Mouse (Mus musculus) forebrain, embryonic 10.5 days (tissue): ENCODE data around the gene Gabbr2. TPM values are rescaled to one million over a fixed set of nuclear protein-coding genes. Genes with fewer than 3 reads are reported as not detected.
A peak's percentile ranks its signal among the peaks of the same experiment; 100 is the strongest.

ENCODE experiments used
- DNase-seq: peaks from one replicate; pipeline ENCODE4 v3.0.0-alpha.2; 2017; ENCODE audit warnings: low spot score; ENCODE audit errors: extremely low spot score
- H3K27ac ChIP-seq: fragments of 300-500 bp; sonication (generic); 2 replicates; pipeline ENCODE4 v1.5.1; 2016; ENCODE audit warnings: mild to moderate bottlenecking
- H3K27me3 ChIP-seq: fragments of 300-500 bp; sonication (generic); 2 replicates; pipeline ENCODE4 v1.6.1; 2016; ENCODE audit warnings: mild to moderate bottlenecking; ENCODE audit not compliant: poor library complexity, severe bottlenecking
- H3K36me3 ChIP-seq: fragments of 300-500 bp; sonication (generic); replicated peaks from 2 replicates; pipeline ENCODE4 v1.6.1; 2016; ENCODE audit warnings: mild to moderate bottlenecking, moderate library complexity
- H3K4me1 ChIP-seq: fragments of 300-500 bp; sonication (generic); 2 replicates; pipeline ENCODE4 v1.6.1; 2016
- H3K4me3 ChIP-seq: fragments of 300-500 bp; sonication (generic); 2 replicates; pipeline ENCODE4 v1.5.1; 2016; ENCODE audit warnings: mild to moderate bottlenecking, moderate library complexity
- H3K9me3 ChIP-seq: fragments of 300-500 bp; sonication (generic); 2 replicates; pipeline ENCODE4 v1.6.1; 2016; ENCODE audit warnings: mild to moderate bottlenecking, moderate library complexity
- WGBS: fragments of 180-500 bp; shearing (Covaris S2); methylation state at CpG from one replicate; pipeline ENCODE4 v1.1.7; 2016; 5-methylcytosine and 5-hydroxymethylcytosine counted together
- polyA plus RNA-seq: library from polyadenylated mRNA; unstranded; fragments of >200 nt; fragmentation: Nextera tagmentation; extraction: Ambion mirVana; gene quantifications from 2 replicates; pipeline ENCODE4 v1.2.1, GENCODE M21; 2016

Gene Gabbr2
- polyA plus RNA-seq: 0.06 and 0.09 TPM in 2 replicates

DNA sequence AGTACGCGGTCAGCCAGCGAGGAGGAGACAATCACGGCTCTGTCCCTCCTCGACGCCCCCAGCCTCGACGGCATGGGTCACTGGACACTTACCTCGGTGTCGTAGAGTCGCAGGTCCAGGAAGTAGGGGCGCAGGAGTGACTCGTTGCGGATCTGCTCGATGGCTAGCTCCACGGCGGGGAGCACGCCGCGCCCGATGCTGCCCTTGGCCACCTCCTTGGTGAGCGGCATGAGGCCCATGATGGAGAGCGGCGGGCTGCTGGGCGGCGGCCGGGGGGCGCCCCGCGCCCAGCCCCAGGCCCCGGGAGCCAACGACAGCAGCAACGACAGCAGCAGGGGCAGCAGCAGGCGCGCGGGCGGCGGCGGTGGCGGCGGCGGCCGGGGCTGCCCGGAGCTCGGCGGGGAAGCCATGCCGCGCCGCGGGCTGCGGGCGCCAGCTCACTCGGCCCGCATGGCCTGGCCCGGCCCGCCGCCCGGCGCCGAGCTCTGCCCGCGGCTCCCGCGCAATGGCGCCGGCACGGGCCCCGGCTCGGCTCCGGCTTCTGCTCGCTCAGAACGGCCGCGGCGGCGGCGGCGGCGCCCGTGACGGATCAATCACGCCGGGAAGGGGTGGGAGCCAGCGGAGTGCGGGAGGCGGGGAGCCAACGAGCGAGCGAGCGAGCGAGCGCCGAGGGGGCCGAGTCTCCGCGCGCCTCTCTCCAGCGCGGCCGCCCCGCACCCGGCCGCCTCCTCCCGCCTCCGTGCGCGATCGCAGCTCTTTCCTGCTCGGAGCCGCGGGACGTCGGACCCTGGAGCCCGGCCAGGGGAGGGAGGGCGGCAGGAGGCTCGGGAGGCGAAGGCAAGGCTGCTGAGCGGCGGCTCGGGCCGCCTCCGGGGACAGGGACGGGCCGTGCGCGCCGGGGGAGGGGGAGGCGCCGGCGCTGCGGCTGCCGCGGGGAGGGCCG, at the start of gene Gabbr2:
Gene Gabbr2, minus strand, starts transcription at position 858 of the 943 bp plus-strand sequence.
- 4% methylated on average over 120 of the region's 134 CpGs for WGBS
- peak; percentile 21 for DNase-seq
- Histone ChIP-seq H3K27me3 (peaks cover 74% of the 10 kb centered on the region), H3K27ac (peak within 1 kb of the TSS; percentile 11; the same call in 1 of the 2 replicates), H3K4me1 (peaks cover 28% of the 10 kb centered on the region), H3K36me3 (no peaks in the 10 kb centered on the region), H3K9me3 (no peaks in the 10 kb centered on the region), H3K4me3 (peak within 1 kb of the TSS; percentile 67)

DNA sequence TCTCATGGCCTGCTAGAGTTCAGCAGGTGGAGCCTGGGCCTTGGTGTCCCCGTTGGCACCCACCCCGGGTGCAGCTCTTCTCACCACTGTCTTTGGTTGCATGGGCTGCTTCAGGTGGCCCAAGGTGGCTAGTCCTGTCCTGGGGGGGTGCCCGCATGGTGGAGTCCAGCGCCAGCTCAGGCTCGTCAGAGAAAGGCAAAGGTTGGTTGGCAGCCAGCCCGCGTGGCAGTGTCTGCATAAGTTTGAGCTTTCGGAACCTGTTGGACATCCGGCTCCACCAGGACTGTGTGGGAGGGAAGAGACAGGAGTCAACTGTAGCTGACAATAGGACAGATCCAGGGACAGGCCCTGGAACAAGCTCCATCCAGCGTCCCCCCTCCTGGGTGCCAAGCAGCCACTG, 47.9 kb upstream of the Gabbr2 start:
- Histone ChIP-seq H3K4me3 (no peak overlapping the region), H3K27ac (no peak overlapping the region), H3K4me1 (peaks cover 14% of the 10 kb centered on the region; the same call in 1 of the 2 replicates), H3K9me3 (no peaks in the 10 kb centered on the region), H3K27me3 (no peaks in the 10 kb centered on the region), H3K36me3 (peaks cover 29% of the 10 kb centered on the region)
- no peak for DNase-seq
- WGBS: 94% methylated on average over 10 of the region's 10 CpGs

DNA sequence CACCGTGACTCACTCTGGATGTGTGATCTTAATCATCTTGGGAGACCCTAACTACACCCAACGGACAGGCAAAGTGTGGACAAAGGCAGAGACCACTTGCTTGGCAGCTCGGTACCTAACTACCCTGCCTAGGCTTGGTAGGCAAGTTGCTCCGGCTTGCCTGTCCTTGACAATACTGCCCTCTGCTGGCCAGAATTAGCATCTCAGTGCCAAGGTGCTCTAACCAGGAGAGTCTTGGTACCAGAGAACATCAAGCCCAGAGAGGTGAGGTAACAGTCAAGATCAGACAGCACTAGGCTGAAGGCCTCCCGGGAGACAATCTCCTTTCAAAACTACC, 45.6 kb upstream of the Gabbr2 start:
- H3K36me3 ChIP-seq: peaks cover 29% of the 10 kb centered on the region
- 18% methylated on average over 5 of the region's 5 CpGs for WGBS
- H3K27ac ChIP-seq: no peak overlapping the region
- peaks cover 14% of the 10 kb centered on the region; the same call in 1 of the 2 replicates for H3K4me1 ChIP-seq
- H3K9me3 ChIP-seq: no peaks in the 10 kb centered on the region
- no peaks in the 10 kb centered on the region for H3K27me3 ChIP-seq
- DNase-seq: peak; percentile 81
- H3K4me3 ChIP-seq: no peak overlapping the region

DNA sequence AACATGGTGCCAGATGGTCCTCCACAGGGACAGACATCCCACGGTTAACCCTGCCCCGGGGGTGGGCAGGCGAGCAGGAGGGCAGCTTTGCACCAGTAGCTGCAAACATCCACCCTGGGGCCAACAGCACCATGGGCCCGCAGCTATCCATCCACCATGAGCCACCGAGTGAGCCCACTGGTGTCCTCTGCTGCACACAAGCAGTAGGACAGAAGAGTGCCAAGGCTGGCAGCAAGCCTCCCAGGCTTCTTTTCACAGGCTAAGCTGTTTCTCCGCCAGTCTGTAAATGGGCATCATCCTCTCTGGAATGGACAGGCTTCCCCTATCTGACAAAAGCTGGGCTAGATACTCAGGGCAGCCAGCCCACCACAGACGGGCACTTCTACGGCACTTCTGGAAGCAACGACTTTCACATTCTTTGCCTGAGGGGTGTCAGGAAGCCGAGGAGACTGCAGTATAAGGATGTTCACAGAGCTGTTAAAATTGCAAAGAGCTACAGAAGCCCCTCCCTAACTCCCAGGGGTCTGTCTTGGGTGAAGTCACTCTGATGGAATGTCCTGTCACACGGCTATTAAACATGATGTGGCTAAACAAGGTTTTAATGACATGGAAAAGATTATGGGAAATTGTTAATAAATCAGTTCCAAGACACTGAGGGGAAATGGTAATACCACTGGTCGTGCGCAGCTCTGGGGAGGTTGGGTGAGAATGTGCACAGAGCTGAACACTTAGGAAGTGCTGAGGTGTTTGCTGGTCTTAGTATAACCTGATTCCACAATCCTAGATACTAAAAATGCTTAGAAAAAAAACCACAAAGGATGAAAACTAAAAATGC, 45.0 kb upstream of the Gabbr2 start:
- 0 out of 2 replicates have a peak overlapping the region, but pooled peaks have one; percentile 8 for H3K27ac ChIP-seq
- no peaks in the 10 kb centered on the region for H3K9me3 ChIP-seq
- H3K4me1 ChIP-seq: peaks cover 14% of the 10 kb centered on the region; the same call in 1 of the 2 replicates
- no peaks in the 10 kb centered on the region for H3K27me3 ChIP-seq
- 73% methylated on average over 13 of the region's 13 CpGs for WGBS
- no peak overlapping the region for H3K4me3 ChIP-seq
- no peak for DNase-seq
- peaks cover 29% of the 10 kb centered on the region for H3K36me3 ChIP-seq

DNA sequence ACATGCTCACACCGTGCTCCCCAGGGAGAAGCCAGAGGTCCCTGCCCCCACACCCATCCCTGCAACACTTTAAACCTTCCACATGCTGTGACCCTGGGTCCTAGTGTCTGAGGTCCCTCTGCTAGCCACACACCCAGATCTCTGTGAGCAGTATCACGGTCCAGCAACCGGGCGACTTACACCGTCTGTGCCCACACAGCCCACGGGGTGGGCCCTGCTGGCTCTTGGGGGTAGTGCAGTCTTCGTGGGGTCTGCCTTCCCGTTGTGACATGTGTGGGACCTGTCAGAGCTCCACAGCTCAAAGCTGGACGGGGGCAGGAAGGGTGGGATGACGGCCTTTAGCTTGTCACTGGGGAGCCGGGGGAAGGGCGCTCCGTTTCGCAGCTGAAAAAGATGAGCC, 43.9 kb upstream of the Gabbr2 start:
- Histone ChIP-seq H3K4me3 (no peak overlapping the region), H3K27ac (no peak overlapping the region), H3K4me1 (peaks cover 17% of the 10 kb centered on the region), H3K36me3 (peaks cover 29% of the 10 kb centered on the region), H3K27me3 (no peaks in the 10 kb centered on the region), H3K9me3 (no peaks in the 10 kb centered on the region)
- no peak for DNase-seq
- WGBS: 72% methylated on average over 14 of the region's 14 CpGs

DNA sequence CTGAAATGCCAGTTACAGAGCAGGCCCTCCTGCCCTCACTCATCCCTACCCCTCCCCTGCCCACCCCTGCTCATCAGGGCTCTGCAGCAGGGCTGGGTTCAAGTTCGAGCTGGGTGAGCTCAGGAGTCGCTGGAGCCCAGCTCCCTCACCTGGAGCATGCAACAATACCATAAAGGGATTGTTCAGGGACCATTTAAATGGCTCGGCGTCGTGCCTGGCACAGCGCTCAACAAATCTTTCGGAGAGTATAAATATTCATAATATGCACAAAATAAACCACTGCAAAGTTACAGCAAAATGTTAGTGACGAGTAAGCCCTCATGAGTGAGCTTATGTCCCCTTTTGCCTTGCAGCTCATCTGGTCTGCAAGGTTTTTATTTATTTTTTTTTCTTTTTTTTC, 40.5 kb upstream of the Gabbr2 start:
- H3K36me3 ChIP-seq: peaks cover 19% of the 10 kb centered on the region
- no peaks in the 10 kb centered on the region for H3K9me3 ChIP-seq
- no peak overlapping the region for H3K4me3 ChIP-seq
- peaks cover 20% of the 10 kb centered on the region for H3K4me1 ChIP-seq
- 88% methylated on average over 8 of the region's 8 CpGs for WGBS
- no peaks in the 10 kb centered on the region for H3K27me3 ChIP-seq
- DNase-seq: no peak
- no peak overlapping the region for H3K27ac ChIP-seq

DNA sequence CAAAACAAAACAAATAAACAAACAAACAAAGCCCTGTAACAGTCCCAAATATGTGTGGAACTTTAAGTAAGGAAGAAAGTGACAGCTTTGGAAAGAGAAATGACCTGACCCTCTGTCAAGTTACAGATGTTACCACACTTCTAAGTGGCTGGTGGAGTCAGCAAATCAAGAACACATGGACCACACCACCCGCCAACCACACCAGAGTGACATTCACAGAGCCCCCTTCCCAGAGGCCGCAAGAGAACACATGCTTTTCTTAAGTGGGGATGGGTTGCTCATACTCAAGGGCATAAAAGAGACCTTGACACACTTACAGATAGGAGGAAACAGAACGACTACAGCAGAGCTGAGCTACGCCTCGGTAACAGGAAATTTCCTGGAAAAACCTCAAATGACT, 37.1 kb upstream of the Gabbr2 start:
- no peaks in the 10 kb centered on the region for H3K9me3 ChIP-seq
- no peak for DNase-seq
- H3K4me1 ChIP-seq: peaks cover 7% of the 10 kb centered on the region; the same call in 1 of the 2 replicates
- H3K27me3 ChIP-seq: no peaks in the 10 kb centered on the region
- peaks cover 26% of the 10 kb centered on the region for H3K36me3 ChIP-seq
- H3K27ac ChIP-seq: no peak overlapping the region
- WGBS: 61% methylated on average over 5 of the region's 5 CpGs
- H3K4me3 ChIP-seq: no peak overlapping the region

DNA sequence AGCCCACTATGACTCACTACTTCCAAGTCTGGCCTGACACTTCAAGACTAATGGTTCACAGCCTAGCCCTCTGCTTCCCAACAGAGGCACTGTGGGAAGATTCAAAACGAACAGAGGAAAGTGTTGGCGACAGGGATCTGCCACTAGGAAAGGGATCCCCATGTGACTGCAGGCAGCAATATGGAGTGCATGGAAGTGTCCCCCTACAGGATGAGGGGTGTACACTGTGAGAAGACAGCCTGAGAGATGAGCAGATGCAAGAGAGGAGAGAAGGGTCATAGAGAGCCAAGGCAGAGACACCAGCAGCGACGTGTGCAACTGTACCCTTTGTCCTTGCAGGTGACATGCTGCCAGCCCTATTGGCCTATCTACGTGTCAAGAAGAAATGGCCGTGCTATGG, 32.3 kb upstream of the Gabbr2 start:
- H3K36me3 ChIP-seq: peaks cover 31% of the 10 kb centered on the region
- no peak overlapping the region for H3K4me3 ChIP-seq
- no peaks in the 10 kb centered on the region for H3K4me1 ChIP-seq
- no peaks in the 10 kb centered on the region for H3K9me3 ChIP-seq
- no peak for DNase-seq
- 71% methylated on average over 6 of the region's 6 CpGs for WGBS
- no peaks in the 10 kb centered on the region for H3K27me3 ChIP-seq
- no peak overlapping the region for H3K27ac ChIP-seq

DNA sequence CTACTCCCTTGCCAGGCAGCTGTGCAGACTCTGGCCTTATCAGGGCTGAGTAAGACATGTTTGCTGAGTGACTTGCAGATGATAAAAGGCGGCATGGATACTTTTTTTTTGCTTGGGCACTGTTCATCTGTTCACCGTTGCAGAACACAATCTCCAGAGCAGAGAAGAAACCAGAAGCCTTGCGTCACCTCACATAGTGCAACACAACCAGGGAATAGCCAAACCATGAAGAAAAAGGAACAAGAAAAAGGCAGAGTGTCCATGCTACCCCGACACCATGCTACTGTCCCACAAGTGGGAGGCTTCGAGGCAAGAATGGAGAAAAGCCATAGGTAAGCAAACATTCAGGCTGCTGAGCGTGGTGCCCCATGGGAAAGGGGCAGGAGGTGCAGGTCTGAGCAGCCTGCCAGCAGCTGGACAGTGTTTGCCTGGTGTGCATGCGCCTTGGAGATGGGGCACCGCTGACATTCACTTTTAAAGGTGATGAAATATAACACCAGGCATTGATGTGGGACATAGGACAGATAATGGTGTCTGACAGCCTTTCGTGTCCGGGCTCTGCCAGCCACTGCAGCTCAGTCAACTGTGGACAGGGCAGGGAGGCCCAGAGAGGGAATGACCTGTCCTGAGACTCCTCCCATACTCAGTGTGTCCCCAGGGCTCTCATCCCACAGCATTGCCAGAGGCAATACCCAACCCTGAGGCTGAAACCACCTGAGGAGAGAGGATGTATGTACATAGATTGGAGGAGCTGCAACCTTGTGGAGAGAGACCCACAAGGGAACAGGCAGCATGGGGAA, 31.3 kb upstream of the Gabbr2 start:
- WGBS: 89% methylated on average over 10 of the region's 10 CpGs
- Histone ChIP-seq H3K4me1 (no peaks in the 10 kb centered on the region), H3K36me3 (peaks cover 27% of the 10 kb centered on the region), H3K27ac (no peak overlapping the region), H3K27me3 (no peaks in the 10 kb centered on the region), H3K4me3 (no peak overlapping the region), H3K9me3 (no peaks in the 10 kb centered on the region)
- no peak for DNase-seq

DNA sequence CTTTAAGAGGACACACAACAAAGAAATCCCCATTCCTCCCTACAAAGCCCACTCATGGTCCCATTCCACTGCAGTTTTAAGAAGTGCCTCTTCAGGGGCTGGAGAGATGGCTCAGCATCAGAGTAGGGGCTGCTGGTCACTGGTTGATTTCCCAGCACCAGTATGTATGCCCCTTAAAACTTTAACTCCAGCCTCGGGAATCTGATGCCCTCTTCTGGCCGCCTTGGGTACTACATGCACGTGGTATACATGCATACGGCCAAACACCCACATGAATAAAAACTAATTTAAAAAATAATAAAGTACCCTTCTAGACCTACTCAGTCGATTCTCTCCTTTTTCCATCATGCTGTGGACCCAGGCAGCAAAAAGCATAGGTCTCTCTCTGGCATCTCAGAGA, 28.9 kb upstream of the Gabbr2 start:
- Histone ChIP-seq H3K4me1 (no peaks in the 10 kb centered on the region), H3K27me3 (no peaks in the 10 kb centered on the region), H3K4me3 (no peak overlapping the region), H3K36me3 (peaks cover 21% of the 10 kb centered on the region), H3K9me3 (no peaks in the 10 kb centered on the region), H3K27ac (no peak overlapping the region)
- 14% methylated on average over 5 of the region's 5 CpGs for WGBS
- DNase-seq: peak; percentile 75

DNA sequence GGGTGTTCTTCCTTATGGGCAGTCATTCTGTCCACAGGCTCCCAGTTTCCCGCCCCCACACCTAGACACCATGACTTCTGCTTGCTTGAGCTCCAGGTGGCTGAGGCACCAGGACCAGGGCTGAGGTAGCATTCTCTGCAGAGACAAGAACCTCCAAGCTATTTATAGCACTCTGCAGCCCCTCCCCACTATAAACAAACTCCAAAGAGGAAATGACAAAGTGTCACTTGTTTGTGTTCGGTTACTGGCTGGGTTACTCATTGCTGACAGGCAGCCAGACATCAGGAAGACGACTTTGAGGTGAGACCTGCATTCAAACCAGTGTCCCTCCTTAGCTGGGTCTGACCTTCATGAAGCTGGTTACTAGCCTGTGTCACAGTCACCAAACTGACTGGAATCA, 23.5 kb upstream of the Gabbr2 start:
- WGBS: 67% methylated on average over 3 of the region's 3 CpGs

DNA sequence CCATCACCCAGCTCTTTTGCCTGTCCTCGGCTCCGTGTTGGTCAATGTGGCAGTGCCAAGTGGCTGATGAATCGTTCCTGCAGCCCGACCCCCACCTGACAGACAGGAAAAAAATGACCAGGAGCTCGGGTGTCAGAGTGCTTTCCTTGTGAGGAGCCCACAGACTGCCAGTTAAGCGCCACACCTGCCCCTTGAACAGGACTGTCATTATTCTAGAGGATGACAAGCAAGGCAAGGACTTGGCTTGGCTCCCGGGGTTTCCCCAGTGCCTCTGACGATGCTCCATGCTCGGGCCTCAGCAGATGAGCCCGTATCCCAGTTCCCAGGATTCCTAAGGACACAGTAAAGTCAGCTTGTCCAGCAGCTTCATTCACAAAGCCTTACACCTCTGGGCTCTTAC, 20.8 kb upstream of the Gabbr2 start:
- H3K4me3 ChIP-seq: no peak overlapping the region
- no peaks in the 10 kb centered on the region for H3K27me3 ChIP-seq
- H3K36me3 ChIP-seq: peaks cover 16% of the 10 kb centered on the region
- DNase-seq: no peak
- H3K27ac ChIP-seq: no peak overlapping the region
- peaks cover 8% of the 10 kb centered on the region for H3K4me1 ChIP-seq
- H3K9me3 ChIP-seq: no peaks in the 10 kb centered on the region
- 87% methylated on average over 10 of the region's 10 CpGs for WGBS

More for the DNA sequence above, 23.5 kb upstream of the Gabbr2 start:
- Histone ChIP-seq H3K4me3 (no peak overlapping the region), H3K27me3 (no peaks in the 10 kb centered on the region), H3K36me3 (peaks cover 16% of the 10 kb centered on the region), H3K9me3 (no peaks in the 10 kb centered on the region), H3K4me1 (peaks cover 8% of the 10 kb centered on the region), H3K27ac (no peak overlapping the region)
- DNase-seq: no peak
